Mouse (Mus musculus) T-cell, adult 2 months (primary cell): ENCODE data around the gene Svs5.

Experiments used
- DNase-seq: peaks from one replicate; pipeline ENCODE4 v3.0.0; 2022; ENCODE audit warnings: low spot score

The Svs5 gene

DNA sequence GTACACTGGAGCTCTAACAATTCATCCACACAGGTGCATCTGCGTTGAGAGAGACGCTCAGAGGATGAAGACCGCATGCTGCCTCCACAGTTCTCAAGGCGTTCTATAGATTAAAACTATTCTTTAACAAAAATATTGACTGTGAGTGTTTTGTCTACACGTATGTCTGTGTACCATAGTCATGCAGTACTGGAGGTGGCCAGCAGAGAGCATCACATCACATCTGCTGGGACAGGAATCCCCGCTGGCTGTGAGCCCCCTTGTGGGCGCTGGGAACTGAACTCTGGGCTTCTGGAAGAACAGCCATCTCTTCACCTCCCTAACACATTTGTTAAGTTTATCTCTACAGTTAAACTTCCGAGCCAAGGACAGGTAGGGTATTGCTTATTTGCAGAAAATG lies 49.2 kb downstream of the Svs5 start:
- no peak for DNase-seq

DNA sequence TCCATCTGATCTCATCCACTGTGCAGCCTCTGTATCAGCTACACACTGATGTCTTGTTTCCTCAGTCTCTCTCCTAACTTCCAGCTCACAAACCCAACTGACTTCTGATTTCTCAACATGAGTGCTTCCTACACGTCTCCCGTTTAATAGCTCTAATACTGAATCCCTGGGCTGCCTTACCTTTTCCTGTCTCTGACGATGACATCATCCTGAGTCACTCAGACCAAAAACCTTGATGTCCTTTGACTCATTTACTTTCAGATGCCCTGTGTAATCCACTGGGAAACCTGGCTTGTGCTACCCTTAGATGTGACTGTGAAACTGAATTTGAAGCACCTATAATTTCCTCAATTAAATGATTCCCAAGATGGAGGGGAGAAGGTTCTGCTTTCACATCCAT lies 50.4 kb downstream of the Svs5 start:
- no peak for DNase-seq
